Mouse (Mus musculus): ENCODE results near the gene Borcs6. TPM values are rescaled to one million over a fixed set of nuclear protein-coding genes. Genes with fewer than 3 reads are reported as not detected.

Gene Borcs6
- total RNA-seq, 2 experiments from 2014 or later, result 26.6 to 30.8 TPM

- DNase-seq (ENCODE audit: low spot score in 2 of 2), result peak; percentile 96 to 97
- TF ChIP-seq CTCF (conservative IDR thresholded peaks at IDR 0.05), result no peak
These were observed 37.7 kb downstream of the Borcs6 start for GRCm38 (mm10) chr11:69096987-69097900.

GRCm38 (mm10) chr11:69098039-69098761, 38.7 kb downstream of the Borcs6 start:
- Histone ChIP-seq H3K27ac (peak overlapping the region; percentile 98), H3K4me3 (peak overlapping the region; percentile 81)
- TF ChIP-seq CTCF (conservative IDR thresholded peaks at IDR 0.05), result no peak
- DNase-seq (ENCODE audit: low spot score in 2 of 2), result peak in 1 of 2 experiments; percentile 14

More at GRCm38 (mm10) chr11:69096987-69097900, 37.7 kb downstream of the Borcs6 start:
- Histone ChIP-seq H3K27ac (peak overlapping the region; percentile 98), H3K4me3 (peak overlapping the region; percentile 81)

GRCm38 (mm10) chr11:69098762-69099091, 39.2 kb downstream of the Borcs6 start:
- no peak for TF ChIP-seq CTCF (conservative IDR thresholded peaks at IDR 0.05)
- Histone ChIP-seq H3K4me3 (peak overlapping the region; percentile 81), H3K27ac (peak overlapping the region; percentile 98)
- peak; percentile 94 to 97 for DNase-seq (ENCODE audit: low spot score in 2 of 2)

- TF ChIP-seq CTCF (conservative IDR thresholded peaks at IDR 0.05), result no peak
- DNase-seq (ENCODE audit: low spot score in 2 of 2), result peak in 1 of 2 experiments; percentile 61
- H3K27ac ChIP-seq, result peak overlapping the region; percentile 98
These were observed 39.8 kb downstream of the Borcs6 start for GRCm38 (mm10) chr11:69099177-69099914.

GRCm38 (mm10) chr11:69099915-69100345, 40.4 kb downstream of the Borcs6 start:
- TF ChIP-seq CTCF (conservative IDR thresholded peaks at IDR 0.05), result peak; percentile 55
- DNase-seq (ENCODE audit: low spot score in 2 of 2), result peak; percentile 95 to 96
- peak overlapping the region; percentile 81 for H3K4me3 ChIP-seq

More at GRCm38 (mm10) chr11:69099177-69099914, 39.8 kb downstream of the Borcs6 start:
- peak overlapping the region; percentile 81 for H3K4me3 ChIP-seq

GRCm38 (mm10) chr11:69100639-69101360, 41.3 kb downstream of the Borcs6 start:
- TF ChIP-seq CTCF (conservative IDR thresholded peaks at IDR 0.05), result no peak
- Histone ChIP-seq H3K27ac (peak overlapping the region; percentile 98), H3K4me3 (peak overlapping the region; percentile 81)
- DNase-seq (ENCODE audit: low spot score in 2 of 2), result peak in 1 of 2 experiments; percentile 17

More at GRCm38 (mm10) chr11:69099915-69100345, 40.4 kb downstream of the Borcs6 start:
- H3K27ac ChIP-seq, result peak overlapping the region; percentile 98

- no peak for TF ChIP-seq CTCF (conservative IDR thresholded peaks at IDR 0.05)
- no peak overlapping the region for H3K4me3 ChIP-seq
- H3K27ac ChIP-seq, result peak overlapping the region; percentile 15
- DNase-seq (ENCODE audit: low spot score in 2 of 2), result no peak
These were observed 42.3 kb downstream of the Borcs6 start for GRCm38 (mm10) chr11:69101604-69102402.

- peak in 1 of 2 experiments; percentile 9 for DNase-seq (ENCODE audit: low spot score in 2 of 2)
- Histone ChIP-seq H3K27ac (peak overlapping the region; percentile 15; the same call in 1 of the 2 replicates), H3K4me3 (no peak overlapping the region)
- TF ChIP-seq CTCF (conservative IDR thresholded peaks at IDR 0.05), result no peak
These were observed 42.8 kb downstream of the Borcs6 start for GRCm38 (mm10) chr11:69102403-69102725.

GRCm38 (mm10) chr11:69103121-69103520, 43.6 kb downstream of the Borcs6 start:
- DNase-seq (ENCODE audit: low spot score in 2 of 2), result no peak
- Histone ChIP-seq H3K4me3 (no peak overlapping the region), H3K27ac (no peak overlapping the region)
- no peak for TF ChIP-seq CTCF (conservative IDR thresholded peaks at IDR 0.05)

- no peak overlapping the region for H3K4me3 ChIP-seq
- 0 out of 2 replicates have a peak overlapping the region, but pooled peaks have one; percentile 3 for H3K27ac ChIP-seq
- no peak for TF ChIP-seq CTCF (conservative IDR thresholded peaks at IDR 0.05)
- DNase-seq (ENCODE audit: low spot score in 2 of 2), result no peak
These were observed 44.3 kb downstream of the Borcs6 start for GRCm38 (mm10) chr11:69103531-69104435.

Data from layer of hippocampus, adult 2 months (tissue).